Mouse (Mus musculus) brain, adult 10 weeks (tissue): ENCODE data around the gene Sowahd. TPM values are rescaled to one million over a fixed set of nuclear protein-coding genes. Genes with fewer than 3 reads are reported as not detected.

Experiments
- polyA plus RNA-seq: library from polyadenylated mRNA; stranded (reverse); fragments of 350-450 nt; fragmentation: Illumina TruSeq; extraction: RNeasy Lipid Tissue Mini Kit (QIAGEN cat#74804); gene quantifications from one replicate; pipeline ENCODE4 v1.2.3, GENCODE M21; 2015; ENCODE audit warnings: low read depth, low replicate concordance

Sowahd gene
- polyA plus RNA-seq: not detected

GRCm38 (mm10) chrX:37048066-37048889, at the start of gene Sowahd:
Gene Sowahd, plus strand, starts transcription at chrX:37048845.

GRCm38 (mm10) chrX:37084927-37085660, 36.4 kb downstream of the Sowahd start, which contains the start of gene Rpl39:
Gene Rpl39, minus strand, starts transcription at chrX:37085402.

Other genes starting within 250 kb of the Sowahd start
- gene Ube2a, start 174.9 kb upstream of the Sowahd start, polyA plus RNA-seq: 78.7 TPM
- gene C330007P06Rik, start 174.7 kb upstream of the Sowahd start, polyA plus RNA-seq: 45.3 TPM
- 31.4 TPM for gene Nkrf, start 145.9 kb upstream of the Sowahd start, polyA plus RNA-seq
- 71.2 TPM for gene Sept6, start 57.1 kb upstream of the Sowahd start, polyA plus RNA-seq
- gene Rpl39, start 36.6 kb downstream of the Sowahd start, polyA plus RNA-seq: 462 TPM
- gene Upf3b, start 61.5 kb downstream of the Sowahd start, polyA plus RNA-seq: 19.4 TPM
- 10.6 TPM for gene Nkap, start 78.0 kb downstream of the Sowahd start, polyA plus RNA-seq
- gene Akap14, start 120.0 kb downstream of the Sowahd start, polyA plus RNA-seq: 0.51 TPM
- 495 TPM for gene Ndufa1, start 142.3 kb downstream of the Sowahd start, polyA plus RNA-seq
- gene Rnf113a1, start 142.4 kb downstream of the Sowahd start, polyA plus RNA-seq: 8.0 TPM
- not detected for gene Gm9, start 162.2 kb downstream of the Sowahd start, polyA plus RNA-seq
- not detected for gene Rhox1, start 173.4 kb downstream of the Sowahd start, polyA plus RNA-seq
- gene Rhox2a, start 196.1 kb downstream of the Sowahd start, polyA plus RNA-seq: not detected
- gene Rhox3a, start 201.1 kb downstream of the Sowahd start, polyA plus RNA-seq: not detected
- gene Rhox4a, start 216.5 kb downstream of the Sowahd start, polyA plus RNA-seq: not detected